Mouse (Mus musculus) kidney, adult 2 months (tissue): ENCODE measurements around the gene Syndig1. TPM values are rescaled to one million over a fixed set of nuclear protein-coding genes. Genes with fewer than 3 reads are reported as not detected.

Source experiments
- DNase-seq: peaks from one replicate; pipeline ENCODE4 v3.0.0; 2021
- H3K27ac ChIP-seq: fragments of 200-500 bp; 2 replicates; pipeline ENCODE4 v1.5.1; 2012; ENCODE audit warnings: low read depth, low read length, control low read depth, inconsistent platforms; ENCODE audit not compliant: insufficient read depth
- H3K27me3 ChIP-seq: fragments of 200-500 bp; replicated peaks from 2 replicates; pipeline ENCODE4 v1.6.1; 2012; ENCODE audit warnings: mild to moderate bottlenecking, moderate library complexity, low read length, inconsistent platforms; ENCODE audit not compliant: control insufficient read depth, insufficient read depth
- H3K36me3 ChIP-seq: fragments of 200-500 bp; 2 replicates; pipeline ENCODE4 v1.6.1; 2012; ENCODE audit warnings: mild to moderate bottlenecking, moderate library complexity, low read length, inconsistent platforms; ENCODE audit not compliant: control insufficient read depth, insufficient read depth
- H3K4me1 ChIP-seq: fragments of 200-500 bp; 2 replicates; pipeline ENCODE4 v1.6.1; 2011; ENCODE audit warnings: low read length; ENCODE audit not compliant: control insufficient read depth, insufficient read depth
- H3K4me3 ChIP-seq: fragments of 200-500 bp; 2 replicates; pipeline ENCODE4 v1.5.1; 2011; ENCODE audit warnings: mild to moderate bottlenecking, low read depth, low read length, control low read depth; ENCODE audit not compliant: insufficient read depth
- CTCF ChIP-seq: fragments of 200-500 bp; conservative IDR thresholded peaks from 2 replicates; pipeline ENCODE4 v1.5.1; 2011; ENCODE audit warnings: low read depth, mild to moderate bottlenecking, control low read depth, low read length, moderate library complexity, mixed read lengths; ENCODE audit not compliant: insufficient read depth, insufficient read length
- POLR2A ChIP-seq: fragments of 200-500 bp; IDR thresholded peaks from one replicate; pipeline ENCODE4 v1.6.1; 2011; ENCODE audit warnings: low read depth, low read length, control low read depth
- WGBS: fragments of 180-500 bp; shearing (Covaris S2); methylation state at CpG from one replicate; pipeline ENCODE4 v1.1.7; 2018; 5-methylcytosine and 5-hydroxymethylcytosine counted together
- polyA plus RNA-seq: library from polyadenylated mRNA; depleted of rRNA; stranded (reverse); fragments of >200 nt; gene quantifications from 2 replicates; pipeline ENCODE4 v1.2.3, GENCODE M21; 2012

Gene Syndig1
- polyA plus RNA-seq, 1 experiment: 0.20 TPM

DNA sequence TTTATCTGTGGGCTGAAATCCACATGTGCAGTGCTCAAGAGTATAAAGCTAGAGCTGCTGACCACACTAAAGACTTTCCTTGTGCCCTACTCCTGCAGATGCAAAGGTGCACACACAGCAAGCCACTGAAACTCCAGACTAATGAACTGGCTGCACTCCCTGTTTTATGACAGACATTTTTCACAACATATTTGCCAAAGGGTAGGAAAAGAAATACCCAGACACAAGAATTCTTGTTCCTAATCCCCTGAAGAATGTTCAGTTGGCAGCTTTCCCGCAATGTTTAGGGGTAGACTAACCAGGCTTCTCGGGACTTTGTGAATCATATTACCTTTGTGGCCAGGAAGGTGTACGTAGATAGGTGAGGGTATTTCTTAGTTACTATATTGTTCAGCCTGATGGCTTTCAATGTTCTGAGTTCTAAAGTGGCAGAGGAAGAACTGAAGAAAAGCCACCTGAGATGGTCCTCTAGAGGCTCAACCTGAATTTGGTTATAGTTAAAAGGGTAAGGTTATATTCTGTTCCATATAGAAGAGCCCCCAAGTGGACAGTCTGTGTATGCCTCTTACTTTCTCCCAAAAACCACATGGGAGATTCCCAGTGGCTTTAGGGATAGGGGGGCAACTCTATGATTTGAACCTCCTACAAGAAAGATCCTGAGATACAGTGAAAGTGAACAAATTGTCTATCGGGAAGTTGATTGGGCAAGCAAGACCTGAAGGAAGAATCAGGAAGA lies 169.5 kb downstream of the Syndig1 start:
- TF ChIP-seq CTCF (no peak), POLR2A (no peak)
- WGBS: 65% methylated on average over 4 of the region's 4 CpGs
- H3K4me1 ChIP-seq: peaks cover 5% of the 10 kb centered on the region; the same call in 1 of the 2 replicates

DNA sequence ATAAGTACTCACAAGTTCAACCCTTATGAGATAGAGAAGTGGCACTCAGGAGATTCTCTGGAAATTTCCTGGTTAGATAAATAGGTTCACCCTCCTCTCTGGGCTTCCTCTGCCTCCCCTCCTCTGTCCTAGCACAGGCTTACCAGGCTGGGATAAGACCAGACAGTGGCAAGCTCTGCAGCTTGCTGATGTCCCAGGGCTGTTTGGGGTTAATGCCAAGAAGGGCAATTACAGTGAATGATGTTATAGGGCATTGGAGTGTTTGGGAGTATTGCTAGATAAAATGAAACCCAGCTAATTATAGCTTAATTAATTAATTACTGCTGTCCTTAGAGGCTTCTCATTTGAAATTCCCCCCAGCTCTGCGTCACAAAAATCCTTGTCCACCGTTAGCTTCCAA lies 171.6 kb downstream of the Syndig1 start:
- Histone ChIP-seq H3K27me3 (no peaks in the 10 kb centered on the region), H3K36me3 (no peaks in the 10 kb centered on the region), H3K4me3 (no peak overlapping the region), H3K4me1 (peaks cover 5% of the 10 kb centered on the region; the same call in 1 of the 2 replicates), H3K27ac (no peak overlapping the region)
- TF ChIP-seq POLR2A (no peak), CTCF (no peak)
- DNase-seq: peak; percentile 44
- 17% methylated on average over 2 of the region's 2 CpGs for WGBS

More for the DNA sequence above, 169.5 kb downstream of the Syndig1 start:
- Histone ChIP-seq H3K4me3 (no peak overlapping the region), H3K27ac (no peak overlapping the region), H3K36me3 (no peaks in the 10 kb centered on the region), H3K27me3 (no peaks in the 10 kb centered on the region)
- no peak for DNase-seq

DNA sequence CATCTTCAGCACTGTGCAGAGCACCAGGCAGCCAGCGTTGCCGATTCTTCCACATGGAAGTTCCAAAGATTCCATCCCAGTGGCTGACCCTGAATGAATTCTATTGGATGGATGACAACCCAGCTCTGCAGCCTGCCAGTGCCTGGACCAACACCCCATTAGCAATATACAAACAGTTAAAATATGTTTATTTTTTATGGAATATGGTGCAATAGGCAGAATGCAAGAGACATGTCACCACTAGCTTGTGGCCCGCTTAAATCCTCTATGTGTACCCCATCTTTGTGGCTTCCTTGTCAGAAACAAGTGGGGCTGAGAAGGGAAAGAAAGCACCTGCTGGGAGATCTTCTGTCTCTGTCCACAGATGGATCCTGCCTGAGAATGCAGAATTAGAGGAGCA lies 174.5 kb downstream of the Syndig1 start:
- H3K4me3 ChIP-seq: no peak overlapping the region
- no peak for DNase-seq
- no peak overlapping the region for H3K27ac ChIP-seq
- H3K4me1 ChIP-seq: peaks cover 5% of the 10 kb centered on the region; the same call in 1 of the 2 replicates
- no peak for TF ChIP-seq CTCF
- TF ChIP-seq POLR2A: no peak
- H3K36me3 ChIP-seq: no peaks in the 10 kb centered on the region
- WGBS: 83% methylated on average over 3 of the region's 3 CpGs
- H3K27me3 ChIP-seq: no peaks in the 10 kb centered on the region

DNA sequence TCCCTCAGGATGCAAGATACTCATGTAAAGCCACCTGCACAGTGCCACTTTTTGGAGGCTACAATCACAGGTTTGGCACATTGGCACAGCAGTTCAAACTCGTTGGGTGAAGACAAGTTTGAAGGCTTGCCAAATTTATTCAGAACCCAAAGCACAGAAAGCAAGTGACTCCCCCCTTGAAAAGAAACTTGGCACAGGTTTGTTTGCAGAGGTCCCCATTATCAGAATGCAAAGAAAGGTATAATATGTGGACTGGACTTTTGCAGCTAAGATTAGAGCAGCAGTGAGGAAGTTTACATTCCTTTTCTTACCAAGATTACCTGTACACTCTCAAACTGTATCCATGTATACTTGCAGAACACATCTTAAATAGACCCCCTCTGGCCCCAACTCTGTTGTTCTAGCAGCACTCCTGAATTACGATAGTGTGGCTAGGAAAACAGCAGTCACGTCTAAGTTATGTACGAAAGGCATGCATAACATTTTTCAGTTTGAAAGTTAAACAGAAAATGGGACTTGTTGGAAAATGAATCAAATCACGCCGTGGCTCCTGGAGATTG lies 183.9 kb downstream of the Syndig1 start:
- WGBS: 52% methylated on average over 6 of the region's 6 CpGs
- no peaks in the 10 kb centered on the region for H3K4me1 ChIP-seq
- H3K27me3 ChIP-seq: no peaks in the 10 kb centered on the region
- H3K36me3 ChIP-seq: no peaks in the 10 kb centered on the region
- TF ChIP-seq POLR2A (no peak), CTCF (no peak)
- H3K4me3 ChIP-seq: no peak overlapping the region
- no peak overlapping the region for H3K27ac ChIP-seq
- no peak for DNase-seq

DNA sequence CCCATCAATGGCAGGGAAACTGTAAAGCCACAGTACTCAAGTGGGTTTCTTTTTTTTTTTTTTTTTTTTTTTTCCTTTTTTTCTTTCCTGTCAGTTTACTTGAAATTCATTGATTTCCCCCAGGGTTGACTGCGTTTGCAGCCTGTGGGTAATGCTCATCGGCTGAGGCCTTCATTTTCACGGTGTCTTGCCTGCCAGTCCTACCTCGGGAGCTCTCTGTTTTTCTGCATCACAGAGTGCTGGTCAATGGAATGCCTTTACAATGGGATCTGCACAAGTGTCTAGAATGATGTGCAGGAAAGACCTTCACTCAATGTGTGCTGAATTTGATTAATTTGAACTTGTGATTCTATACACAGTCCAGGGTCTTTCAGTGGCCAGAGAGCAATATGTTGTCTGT lies 184.8 kb downstream of the Syndig1 start:
- Histone ChIP-seq H3K27ac (no peak overlapping the region), H3K27me3 (no peaks in the 10 kb centered on the region), H3K4me3 (no peak overlapping the region), H3K4me1 (no peaks in the 10 kb centered on the region), H3K36me3 (no peaks in the 10 kb centered on the region)
- no peak for TF ChIP-seq POLR2A
- no peak for TF ChIP-seq CTCF
- 64% methylated on average over 4 of the region's 4 CpGs for WGBS
- DNase-seq: no peak

DNA sequence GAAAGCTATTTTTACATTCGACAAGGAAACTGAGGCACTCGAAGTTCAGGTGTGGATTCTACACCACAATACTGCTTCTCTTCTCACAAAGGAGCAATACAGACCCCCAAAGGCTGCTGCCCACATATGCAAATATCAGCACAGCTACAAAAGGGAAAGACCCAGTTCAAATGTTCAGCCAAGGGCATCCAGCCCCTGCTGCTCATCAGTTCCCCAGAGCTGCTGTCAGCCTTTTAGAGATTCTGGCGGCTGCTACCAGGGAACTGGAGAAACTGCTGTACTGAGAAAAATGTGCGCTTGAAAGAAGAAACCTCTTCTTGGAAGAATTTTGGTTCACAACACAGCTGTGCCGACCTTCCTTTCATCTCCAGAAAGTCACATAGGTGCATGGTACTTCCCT lies 187.3 kb downstream of the Syndig1 start:
- no peak for TF ChIP-seq POLR2A
- Histone ChIP-seq H3K36me3 (no peaks in the 10 kb centered on the region), H3K4me1 (no peaks in the 10 kb centered on the region), H3K27me3 (no peaks in the 10 kb centered on the region), H3K4me3 (no peak overlapping the region), H3K27ac (no peak overlapping the region)
- 54% methylated on average over 5 of the region's 5 CpGs for WGBS
- DNase-seq: no peak

DNA sequence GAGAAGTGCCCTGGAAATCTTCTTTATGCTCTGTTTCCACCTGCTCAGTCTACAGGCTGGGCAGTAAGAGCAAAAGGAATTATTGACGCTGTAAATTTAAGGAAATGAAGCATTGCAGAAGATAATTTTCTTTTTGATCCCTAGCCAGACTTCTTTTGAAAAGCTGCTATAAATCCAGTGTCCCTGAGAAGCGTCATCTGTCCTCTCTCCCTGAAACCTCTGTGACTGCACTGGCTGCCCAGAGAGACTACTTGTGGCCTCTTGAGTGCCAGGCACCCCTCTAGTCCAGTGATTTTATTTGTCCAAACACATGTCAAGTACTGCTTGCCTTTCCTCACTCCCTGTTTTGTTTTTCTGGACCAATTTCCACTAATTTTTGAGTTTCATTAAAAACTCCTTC lies 191.7 kb downstream of the Syndig1 start:
- H3K27me3 ChIP-seq: no peaks in the 10 kb centered on the region
- no peaks in the 10 kb centered on the region for H3K36me3 ChIP-seq
- H3K27ac ChIP-seq: no peak overlapping the region
- no peak overlapping the region for H3K4me3 ChIP-seq
- no peak for TF ChIP-seq POLR2A
- TF ChIP-seq CTCF: no peak
- no peak for DNase-seq
- no peaks in the 10 kb centered on the region; the same call in 1 of the 2 replicates for H3K4me1 ChIP-seq
- WGBS: 51% methylated on average over 2 of the region's 2 CpGs
